Mouse (Mus musculus) layer of hippocampus, adult 2 months (tissue): Measurements from ENCODE around the gene Hdac9. TPM values are rescaled to one million over a fixed set of nuclear protein-coding genes. Genes with fewer than 3 reads are reported as not detected.

Source experiments
- DNase-seq, 2 experiments: peaks; one replicate each; pipeline ENCODE4 v3.0.0; 2022; ENCODE audit warnings: low spot score in 2 of 2
- H3K27ac ChIP-seq: fragments of 200-600 bp; 2 replicates; pipeline ENCODE4 v1.8.1; 2022
- H3K4me3 ChIP-seq: fragments of 200-600 bp; 2 replicates; pipeline ENCODE4 v1.8.1; 2022; ENCODE audit warnings: mild to moderate bottlenecking
- CTCF ChIP-seq: fragments of 200-600 bp; conservative IDR thresholded peaks from 2 replicates; pipeline ENCODE4 v1.8.1; 2022; ENCODE audit warnings: antibody characterized with exemption, mild to moderate bottlenecking, moderate library complexity
- total RNA-seq, 2 experiments: library from RNA; stranded (reverse); gene quantifications; 2 replicates each; pipeline ENCODE4 v1.2.3; 2021

Gene Hdac9
- total RNA-seq, 2 experiments from 2014 or later: 34.7 to 35.2 TPM

- DNase-seq: no peak
- Histone ChIP-seq H3K4me3 (peak overlapping the region; percentile 59), H3K27ac (peak overlapping the region; percentile 89)
- no peak for TF ChIP-seq CTCF
Observed at GRCm38 (mm10) chr12:34527761-34528160, 389.1 kb downstream of the Hdac9 start.

DNA sequence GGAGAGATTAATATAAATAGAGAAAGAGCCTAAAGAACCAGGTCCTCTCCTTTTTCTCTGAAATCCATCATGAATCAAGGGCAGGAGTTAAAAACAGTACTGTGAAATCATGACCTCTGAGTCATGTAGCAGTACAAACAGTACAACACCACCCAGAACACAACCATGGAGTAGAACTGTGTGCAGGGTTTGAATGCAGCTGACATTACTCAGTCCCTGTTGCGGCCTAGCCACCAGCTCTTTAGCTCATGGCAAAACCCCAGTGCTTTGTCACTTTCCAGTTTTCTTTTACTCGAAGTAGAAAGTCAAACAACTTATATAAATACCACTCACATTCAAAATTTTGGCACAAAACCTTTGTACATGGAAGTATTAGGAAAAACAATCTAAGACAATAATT is 395.4 kb downstream of the Hdac9 start:
- H3K4me3 ChIP-seq: no peak overlapping the region
- DNase-seq: no peak
- no peak for TF ChIP-seq CTCF
- no peak overlapping the region for H3K27ac ChIP-seq

DNA sequence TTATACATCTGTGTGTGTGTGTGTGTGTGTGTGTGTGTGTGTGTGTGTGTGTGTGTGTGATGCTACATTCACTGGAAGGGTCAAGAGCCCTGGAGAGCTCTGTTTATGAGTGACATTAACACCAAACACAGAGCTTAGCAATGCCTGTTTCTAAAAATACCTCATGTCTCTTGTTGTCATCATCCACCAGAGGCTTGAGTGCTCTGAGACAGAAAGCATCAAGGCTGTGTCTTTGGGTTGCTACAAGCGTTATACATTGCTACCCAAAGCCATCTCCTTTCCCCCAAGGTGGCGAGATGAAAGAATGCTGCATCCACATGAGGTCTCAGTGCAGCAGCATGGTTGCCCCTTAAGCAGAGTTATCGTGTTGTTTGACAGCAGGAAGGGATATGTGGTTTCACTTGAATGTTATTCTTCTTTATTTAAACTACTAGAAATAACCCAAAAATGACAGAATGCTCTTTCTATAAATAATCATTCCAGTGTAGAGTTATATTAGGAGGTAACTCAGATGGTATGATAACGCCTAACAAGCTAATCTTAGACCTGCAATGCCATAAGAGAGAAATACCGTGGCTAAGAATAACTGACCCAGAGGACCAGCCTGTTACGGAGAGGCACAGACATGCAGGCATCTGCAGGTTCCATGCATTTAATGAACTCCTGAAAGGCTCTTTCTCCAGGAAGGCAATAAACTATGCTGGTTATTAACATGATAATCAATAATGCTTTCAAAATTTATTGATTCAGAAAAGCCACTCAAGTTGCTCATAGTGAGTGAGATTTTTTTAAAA is 399.9 kb downstream of the Hdac9 start:
- no peak for TF ChIP-seq CTCF
- Histone ChIP-seq H3K4me3 (no peak overlapping the region), H3K27ac (peak overlapping the region; percentile 69)
- no peak for DNase-seq

- Histone ChIP-seq H3K4me3 (no peak overlapping the region), H3K27ac (peak overlapping the region; percentile 41; the same call in 1 of the 2 replicates)
- DNase-seq: no peak
- no peak for TF ChIP-seq CTCF
Observed at GRCm38 (mm10) chr12:34506345-34506744, 410.6 kb downstream of the Hdac9 start.

- TF ChIP-seq CTCF: no peak
- DNase-seq: no peak
- Histone ChIP-seq H3K27ac (peak overlapping the region; percentile 88), H3K4me3 (no peak overlapping the region)
Observed at GRCm38 (mm10) chr12:34498751-34499626, 417.9 kb downstream of the Hdac9 start.

GRCm38 (mm10) chr12:34498331-34498730 is 418.6 kb downstream of the Hdac9 start:
- Histone ChIP-seq H3K27ac (peak overlapping the region; percentile 88), H3K4me3 (no peak overlapping the region)
- DNase-seq: no peak
- TF ChIP-seq CTCF: no peak

DNA sequence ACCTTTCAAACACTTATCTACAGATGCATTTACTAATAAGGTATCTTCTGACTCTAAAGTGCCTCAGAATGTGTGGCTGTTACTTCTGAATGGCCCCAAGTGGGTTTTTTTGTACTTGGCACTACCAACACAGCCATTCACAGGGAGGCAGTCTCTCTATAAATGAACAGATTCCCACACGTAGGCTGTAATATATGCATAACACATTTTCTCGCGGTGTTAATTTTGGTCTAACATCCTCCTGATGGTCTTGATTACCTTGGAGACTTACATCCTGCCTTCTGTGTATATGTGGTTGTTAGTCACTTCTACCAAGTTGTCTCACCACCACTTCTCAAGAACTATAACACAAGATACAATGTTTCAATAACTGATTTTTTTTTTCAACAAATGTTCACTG is 419.2 kb downstream of the Hdac9 start:
- peak in 1 of 2 experiments; percentile 51 for DNase-seq
- TF ChIP-seq CTCF: no peak
- Histone ChIP-seq H3K27ac (peak overlapping the region; percentile 88), H3K4me3 (no peak overlapping the region)

GRCm38 (mm10) chr12:34495940-34496339 is 421.0 kb downstream of the Hdac9 start:
- TF ChIP-seq CTCF: no peak
- peak in 1 of 2 experiments; percentile 27 for DNase-seq
- Histone ChIP-seq H3K27ac (peak overlapping the region; percentile 88), H3K4me3 (peak overlapping the region; percentile 49)

DNA sequence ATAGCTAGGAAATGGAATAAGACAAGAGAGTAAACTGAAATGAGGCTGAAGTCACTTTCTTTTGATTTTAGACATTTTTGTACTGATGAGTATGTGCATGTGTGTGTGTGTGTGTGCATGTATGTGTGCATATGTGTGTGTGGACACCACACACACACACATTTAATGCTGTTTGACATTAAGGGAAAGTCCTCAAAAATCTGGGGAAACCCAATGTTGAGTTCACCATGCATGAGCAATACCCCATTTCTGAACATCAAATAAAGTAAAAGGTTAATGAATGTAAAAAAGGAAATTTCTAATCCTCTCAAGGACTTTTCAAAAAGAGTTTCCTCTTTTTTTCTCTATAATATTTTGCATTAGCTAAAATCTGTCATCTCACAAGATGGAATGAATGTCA is 427.3 kb downstream of the Hdac9 start:
- no peak overlapping the region for H3K4me3 ChIP-seq
- TF ChIP-seq CTCF: no peak
- no peak for DNase-seq
- H3K27ac ChIP-seq: no peak overlapping the region

GRCm38 (mm10) chr12:34487666-34488065 is 429.2 kb downstream of the Hdac9 start:
- Histone ChIP-seq H3K4me3 (no peak overlapping the region), H3K27ac (0 out of 2 replicates have a peak overlapping the region, but pooled peaks have one; percentile 15)
- TF ChIP-seq CTCF: no peak
- no peak for DNase-seq

- Histone ChIP-seq H3K27ac (0 out of 2 replicates have a peak overlapping the region, but pooled peaks have one; percentile 15), H3K4me3 (no peak overlapping the region)
- no peak for TF ChIP-seq CTCF
- DNase-seq: no peak
Observed at GRCm38 (mm10) chr12:34487021-34487420, 429.9 kb downstream of the Hdac9 start.

DNA sequence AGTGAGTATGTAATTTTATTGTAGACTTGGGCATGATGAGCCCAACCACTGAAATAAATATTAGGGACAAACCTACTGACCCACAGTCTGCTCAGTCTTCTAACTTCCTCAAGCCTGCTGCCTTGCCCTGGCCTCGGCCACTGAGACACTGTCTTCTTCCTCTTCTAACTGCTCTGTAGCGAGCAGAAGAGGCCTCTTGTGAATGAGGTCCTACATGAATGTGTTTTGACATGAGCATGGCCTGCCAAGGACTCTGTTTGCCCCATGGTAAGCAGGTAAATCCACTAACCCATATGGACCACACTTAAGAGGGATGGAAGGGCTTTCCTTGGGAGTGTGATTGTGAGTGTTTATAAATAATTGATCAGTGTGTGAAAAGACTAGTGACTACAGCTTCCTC is 430.9 kb downstream of the Hdac9 start:
- TF ChIP-seq CTCF: no peak
- DNase-seq: no peak
- Histone ChIP-seq H3K4me3 (no peak overlapping the region), H3K27ac (no peak overlapping the region)

GRCm38 (mm10) chr12:34481702-34482101 is 435.2 kb downstream of the Hdac9 start:
- no peak for DNase-seq
- Histone ChIP-seq H3K4me3 (no peak overlapping the region), H3K27ac (no peak overlapping the region)
- TF ChIP-seq CTCF: no peak
